Mouse (Mus musculus) CH12.LX (cell line): ENCODE data around the gene Atg9b. TPM values are rescaled to one million over a fixed set of nuclear protein-coding genes. Genes with fewer than 3 reads are reported as not detected.

Source experiments
- DNase-seq: peaks from one replicate; pipeline ENCODE4 v3.0.0-alpha.2; 2013; ENCODE audit errors: extremely low read depth
- H3K27ac ChIP-seq: 2 replicates; pipeline ENCODE4 v1.5.1; 2012; ENCODE audit warnings: low read depth, mild to moderate bottlenecking, control low read depth, moderate library complexity; ENCODE audit not compliant: insufficient read depth
- H3K27me3 ChIP-seq: replicated peaks from 2 replicates; pipeline ENCODE3; 2012; ENCODE audit warnings: inconsistent platforms
- H3K36me3 ChIP-seq, 2 experiments: replicated peaks in 1 of 2; 2 replicates each; pipeline versions ENCODE3 to v1.6.1; 2012; ENCODE audit warnings: inconsistent platforms in 1 of 2, low read length in 1 of 2, mild to moderate bottlenecking in 1 of 2, mixed read lengths in 1 of 2, moderate library complexity in 1 of 2; ENCODE audit not compliant: control insufficient read depth in 1 of 2, insufficient read depth in 1 of 2
- H3K4me1 ChIP-seq, 2 experiments: 2 replicates each; pipeline ENCODE4 v1.6.1; 2012; ENCODE audit warnings: inconsistent platforms in 1 of 2, moderate library complexity in 1 of 2; ENCODE audit not compliant: insufficient read depth in 2 of 2, control insufficient read depth in 1 of 2
- H3K4me2 ChIP-seq: 2 replicates; pipeline ENCODE4 v1.6.1; 2012; ENCODE audit warnings: low read depth, mild to moderate bottlenecking, control low read depth; ENCODE audit not compliant: poor library complexity, insufficient read depth, severe bottlenecking
- H3K4me3 ChIP-seq, 3 experiments: fragments of 150-350 bp in 1 of 3; sonication (generic) in 1 of 3; replicated peaks in 1 of 3; 2 replicates each; pipeline versions ENCODE3 to v1.5.1; 2011 to 2012; ENCODE audit warnings: low read depth in 2 of 3, low read length in 2 of 3, mild to moderate bottlenecking in 2 of 3, moderate library complexity in 2 of 3, control low read depth in 1 of 3, improper control_type of control experiment in 1 of 3, inconsistent platforms in 1 of 3, mixed read lengths in 1 of 3; ENCODE audit not compliant: poor library complexity in 1 of 3
- H3K79me2 ChIP-seq: replicated peaks from 2 replicates; pipeline ENCODE4 v1.6.1; 2012; ENCODE audit warnings: mild to moderate bottlenecking, moderate library complexity; ENCODE audit not compliant: control insufficient read depth, poor library complexity, insufficient read depth, severe bottlenecking; ENCODE audit errors: extremely low read depth
- H3K9ac ChIP-seq: 2 replicates; pipeline ENCODE4 v1.6.1; 2012; ENCODE audit warnings: low read depth, mild to moderate bottlenecking, control low read depth, moderate library complexity; ENCODE audit not compliant: insufficient read depth
- H3K9me3 ChIP-seq: replicated peaks from 2 replicates; pipeline ENCODE3; 2012; ENCODE audit warnings: low read length, inconsistent platforms, mixed read lengths
- BHLHE40 ChIP-seq: IDR thresholded peaks from 2 replicates; pipeline ENCODE4 v1.6.1; 2011; ENCODE audit warnings: mild to moderate bottlenecking, low read depth, low read length, improper control_type of control experiment
- CHD1 ChIP-seq: IDR thresholded peaks from 2 replicates; pipeline ENCODE4 v1.6.1; 2012; ENCODE audit warnings: low read depth, low read length, improper control_type of control experiment, inconsistent platforms
- CHD2 ChIP-seq: IDR thresholded peaks from 2 replicates; pipeline ENCODE4 v1.6.1; 2011; ENCODE audit warnings: low read length, improper control_type of control experiment
- CTCF ChIP-seq, 2 experiments: IDR thresholded peaks in 1 of 2; conservative IDR thresholded peaks in 1 of 2; 2 replicates each; pipeline ENCODE4 v1.5.1; 2011 to 2012; ENCODE audit warnings: low read depth in 2 of 2, low read length in 2 of 2, improper control_type of control experiment in 1 of 2, inconsistent platforms in 1 of 2, mild to moderate bottlenecking in 1 of 2, moderate library complexity in 1 of 2
- ELF1 ChIP-seq: IDR thresholded peaks from 2 replicates; pipeline ENCODE4 v1.6.1; 2014; ENCODE audit warnings: low read depth, mild to moderate bottlenecking, inconsistent platforms, low read length, improper control_type of control experiment
- GABPA ChIP-seq: IDR thresholded peaks from 2 replicates; pipeline ENCODE4 v1.6.1; 2012; ENCODE audit warnings: low read depth, low read length, improper control_type of control experiment, inconsistent platforms; ENCODE audit not compliant: insufficient replicate concordance
- HCFC1 ChIP-seq: IDR thresholded peaks from 2 replicates; pipeline ENCODE4 v1.6.1; 2012; ENCODE audit warnings: low read depth, mild to moderate bottlenecking, inconsistent platforms, low read length, improper control_type of control experiment
- JUN ChIP-seq: IDR thresholded peaks from 2 replicates; pipeline ENCODE4 v1.6.1; 2011; ENCODE audit warnings: low read depth, mild to moderate bottlenecking, low read length, improper control_type of control experiment, moderate library complexity; ENCODE audit not compliant: insufficient read depth
- JUND ChIP-seq: conservative IDR thresholded peaks from 2 replicates; pipeline ENCODE4 v1.6.1; 2011; ENCODE audit warnings: low read depth, low read length, improper control_type of control experiment
- KAT2A ChIP-seq: IDR thresholded peaks from 2 replicates; pipeline ENCODE4 v1.6.1; 2012; ENCODE audit warnings: low read length, improper control_type of control experiment, inconsistent platforms; ENCODE audit not compliant: insufficient replicate concordance
- MAFK ChIP-seq: IDR thresholded peaks from 2 replicates; pipeline ENCODE4 v1.6.1; 2011; ENCODE audit warnings: low read length, improper control_type of control experiment; ENCODE audit not compliant: insufficient replicate concordance
- MAX ChIP-seq: IDR thresholded peaks from 2 replicates; pipeline ENCODE4 v1.6.1; 2011; ENCODE audit warnings: low read length, improper control_type of control experiment
- MAZ ChIP-seq: IDR thresholded peaks from 2 replicates; pipeline ENCODE4 v1.6.1; 2012; ENCODE audit warnings: low read depth, mild to moderate bottlenecking, inconsistent platforms, low read length, improper control_type of control experiment, moderate library complexity
- MEF2A ChIP-seq: IDR thresholded peaks from 2 replicates; pipeline ENCODE4 v1.6.1; 2014; ENCODE audit warnings: low read depth, mild to moderate bottlenecking, inconsistent platforms, low read length, improper control_type of control experiment, borderline replicate concordance
- MXI1 ChIP-seq: IDR thresholded peaks from 2 replicates; pipeline ENCODE4 v1.6.1; 2011; ENCODE audit warnings: mild to moderate bottlenecking, low read depth, low read length, improper control_type of control experiment
- MYC ChIP-seq: IDR thresholded peaks from 2 replicates; pipeline ENCODE4 v1.6.1; 2011; ENCODE audit warnings: low read depth, mild to moderate bottlenecking, improper control_type of control experiment, low read length
- NELFE ChIP-seq: IDR thresholded peaks from 2 replicates; pipeline ENCODE4 v1.6.1; 2011; ENCODE audit warnings: low read depth, low read length, improper control_type of control experiment
- PAX5 ChIP-seq: IDR thresholded peaks from 2 replicates; pipeline ENCODE4 v1.6.1; 2012; ENCODE audit warnings: low read length, inconsistent platforms, mixed read lengths
- POLR2AphosphoS2 ChIP-seq: IDR thresholded peaks from 2 replicates; pipeline ENCODE4 v1.6.1; 2011; ENCODE audit warnings: low read depth, low read length, improper control_type of control experiment
- RCOR1 ChIP-seq: conservative IDR thresholded peaks from 2 replicates; pipeline ENCODE4 v1.6.1; 2012; ENCODE audit warnings: low read depth, mild to moderate bottlenecking, inconsistent platforms, low read length, improper control_type of control experiment
- SIN3A ChIP-seq: IDR thresholded peaks from 2 replicates; pipeline ENCODE4 v1.6.1; 2012; ENCODE audit warnings: low read length, improper control_type of control experiment, inconsistent platforms
- SMC3 ChIP-seq: IDR thresholded peaks from 2 replicates; pipeline ENCODE4 v1.6.1; 2011; ENCODE audit warnings: low read depth, low read length, improper control_type of control experiment
- TBP ChIP-seq: conservative IDR thresholded peaks from 2 replicates; pipeline ENCODE4 v1.6.1; 2011; ENCODE audit warnings: low read depth, low read length, improper control_type of control experiment
- TCF12 ChIP-seq: IDR thresholded peaks from 2 replicates; pipeline ENCODE4 v1.6.1; 2014; ENCODE audit warnings: low read depth, mild to moderate bottlenecking, inconsistent platforms, low read length, improper control_type of control experiment
- USF1 ChIP-seq: IDR thresholded peaks from 2 replicates; pipeline ENCODE4 v1.6.1; 2014; ENCODE audit warnings: low read depth, mild to moderate bottlenecking, inconsistent platforms, low read length, improper control_type of control experiment
- dilution Hi-C: fragments of 300-500 bp; cut with MboI; formaldehyde crosslinking; loops from 2 replicates; pipeline ENCODE4 v1.14.3; 2020; ENCODE audit warnings: low sequenced_read_pairs; ENCODE audit not compliant: extremely low pct_unique_long_range_greater_than_20kb, extremely low pct_ligation_motif_present
- in situ Hi-C: fragments of 300-500 bp; cut with MboI; formaldehyde crosslinking; loops from 3 replicates; pipeline ENCODE4 v1.14.3; 2019; ENCODE audit warnings: low sequenced_read_pairs, low pct_ligation_motif_present, low pct_unique_long_range_greater_than_20kb, mixed read lengths
- polyA plus RNA-seq: library from polyadenylated mRNA; unstranded; fragments of >175 nt; gene quantifications from 2 replicates; pipeline ENCODE4 v1.2.1, GENCODE M21; 2012; ENCODE audit warnings: low read depth; ENCODE audit not compliant: insufficient read length
- total RNA-seq, 2 experiments: library from RNA; depleted of rRNA; stranded (reverse); fragments of 300-350 nt in 1 of 2; fragments of >200 nt in 1 of 2; gene quantifications; 2 replicates each; pipeline ENCODE4 v1.2.3; 2012 to 2014

Atg9b gene
- total and polyA plus RNA-seq, 3 experiments = 0.68 to 1.3 (median 0.81) TPM

- Histone ChIP-seq H3K36me3 (no peaks in the 10 kb centered on the region), H3K4me3 (no peak overlapping the region), H3K27me3 (peaks cover 13% of the 10 kb centered on the region), H3K4me2 (no peak overlapping the region), H3K9ac (no peak overlapping the region), H3K9me3 (no peaks in the 10 kb centered on the region), H3K79me2 (no peaks in the 10 kb centered on the region), H3K4me1 (peaks cover 8 to 22% of the 10 kb centered on the region in 2 experiments), H3K27ac (no peak overlapping the region)
- TF ChIP-seq JUND (no peak), MEF2A (no peak), TCF12 (no peak), NELFE (no peak), MYC (no peak), MXI1 (no peak), ELF1 (no peak), CHD2 (no peak), PAX5 (no peak), CTCF (conservative IDR thresholded peaks at IDR 0.05 in 1 of 2, IDR thresholded peaks at IDR 0.05 in 1 of 2; ENCODE audit: low read depth in 2 of 2, low read length in 2 of 2) (no peak), USF1 (no peak), MAFK (no peak), BHLHE40 (no peak)
- in situ Hi-C loops (no loop called here), dilution Hi-C loops (no loop called here)
- no peak for DNase-seq
Observed at GRCm38 (mm10) chr5:24380499-24380898, 11.4 kb downstream of the Atg9b start.

- dilution Hi-C loops = no loop called here
- Histone ChIP-seq H3K9me3 (no peaks in the 10 kb centered on the region), H3K4me3 (no peak overlapping the region), H3K36me3 (no peaks in the 10 kb centered on the region), H3K9ac (no peak overlapping the region), H3K79me2 (no peaks in the 10 kb centered on the region), H3K4me1 (peaks cover 6 to 14% of the 10 kb centered on the region in 2 experiments), H3K4me2 (no peak overlapping the region), H3K27ac (no peak overlapping the region), H3K27me3 (peaks cover 15% of the 10 kb centered on the region)
- DNase-seq = no peak
- in situ Hi-C loops = no loop called here
- TF ChIP-seq POLR2AphosphoS2 = no peak
- no peak for TF ChIP-seq GABPA
Observed at GRCm38 (mm10) chr5:24379501-24379900, 12.4 kb downstream of the Atg9b start.

GRCm38 (mm10) chr5:24378700-24379099 lies 13.2 kb downstream of the Atg9b start:
- dilution Hi-C loops (no loop called here), in situ Hi-C loops (no loop called here)
- TF ChIP-seq MAFK (no peak), TBP (no peak), SMC3 (no peak), RCOR1 (no peak), ELF1 (no peak), MAX (no peak), MAZ (no peak), KAT2A (no peak), PAX5 (no peak), JUN (no peak), SIN3A (no peak), POLR2AphosphoS2 (no peak), CHD1 (no peak), MXI1 (no peak), HCFC1 (no peak)
- Histone ChIP-seq H3K79me2 (no peaks in the 10 kb centered on the region), H3K36me3 (no peaks in the 10 kb centered on the region), H3K9ac (no peak overlapping the region), H3K9me3 (no peaks in the 10 kb centered on the region), H3K4me3 (no peak overlapping the region), H3K27me3 (peaks cover 18% of the 10 kb centered on the region), H3K4me1 (peaks cover 4 to 9% of the 10 kb centered on the region in 2 experiments; a peak in 3 of 4 replicates), H3K4me2 (no peak overlapping the region), H3K27ac (no peak overlapping the region)
- no peak for DNase-seq
